Mouse (Mus musculus) intestine, embryonic 16.5 days (tissue): ENCODE data around the gene Cela3a. TPM values are rescaled to one million over a fixed set of nuclear protein-coding genes. Genes with fewer than 3 reads are reported as not detected.
A peak's percentile ranks its signal among the peaks of the same experiment; 100 is the strongest.
"Not testable (repeated sequence)": the region's sequence is repeated elsewhere in the genome, so short reads cannot be mapped to it uniquely, and the experiment has no call there.

ENCODE experiments used
- ATAC-seq: fragments of 200-750 bp; cut with Nextera tagmentation; 2 replicates; pipeline ENCODE4 v1.8.0; 2017; ENCODE audit warnings: moderate TSS enrichment, moderate library complexity
- H3K27ac ChIP-seq: fragments of 300-500 bp; sonication (generic); 2 replicates; pipeline ENCODE4 v1.5.1; 2014; ENCODE audit warnings: mild to moderate bottlenecking, low read length
- H3K27me3 ChIP-seq: fragments of 300-500 bp; sonication (generic); replicated peaks from 2 replicates; pipeline ENCODE4 v1.6.1; 2014; ENCODE audit warnings: low read length, control low read depth, mixed read lengths; ENCODE audit not compliant: control insufficient read depth, insufficient read depth
- H3K36me3 ChIP-seq: fragments of 300-500 bp; sonication (generic); 2 replicates; pipeline ENCODE4 v1.6.1; 2014; ENCODE audit warnings: low read length, control low read depth; ENCODE audit not compliant: control insufficient read depth, insufficient read depth
- H3K4me1 ChIP-seq: fragments of 300-500 bp; sonication (generic); 2 replicates; pipeline ENCODE4 v1.6.1; 2014; ENCODE audit warnings: low read length, control low read depth, mixed read lengths; ENCODE audit not compliant: control insufficient read depth, insufficient read depth
- H3K4me2 ChIP-seq: fragments of 300-500 bp; sonication (generic); 2 replicates; pipeline ENCODE4 v1.6.1; 2014; ENCODE audit warnings: low read depth, low read length, control low read depth
- H3K4me3 ChIP-seq: fragments of 300-500 bp; sonication (generic); 2 replicates; pipeline ENCODE4 v1.5.1; 2014; ENCODE audit warnings: mild to moderate bottlenecking, low read length
- H3K9ac ChIP-seq: fragments of 300-500 bp; sonication (generic); 2 replicates; pipeline ENCODE4 v1.6.1; 2014; ENCODE audit warnings: low read depth, low read length
- H3K9me3 ChIP-seq: fragments of 300-500 bp; sonication (generic); 2 replicates; pipeline ENCODE4 v1.6.1; 2016; ENCODE audit warnings: low read length, control low read depth; ENCODE audit not compliant: control insufficient read depth
- WGBS: fragments of 180-500 bp; shearing (Covaris S2); extraction: QIAGEN DNeasy Blood & Tissue Kit; methylation state at CpG from one replicate; pipeline ENCODE4 v1.1.7; 2014; 5-methylcytosine and 5-hydroxymethylcytosine counted together
- polyA plus RNA-seq: library from polyadenylated mRNA; unstranded; fragments of >200 nt; fragmentation: Nextera tagmentation; extraction: Ambion mirVana; gene quantifications from 2 replicates; pipeline ENCODE4 v1.2.1, GENCODE M21; 2015

Gene Cela3a
- polyA plus RNA-seq, 1 experiment from 2014 or later, result 0.26 TPM

DNA sequence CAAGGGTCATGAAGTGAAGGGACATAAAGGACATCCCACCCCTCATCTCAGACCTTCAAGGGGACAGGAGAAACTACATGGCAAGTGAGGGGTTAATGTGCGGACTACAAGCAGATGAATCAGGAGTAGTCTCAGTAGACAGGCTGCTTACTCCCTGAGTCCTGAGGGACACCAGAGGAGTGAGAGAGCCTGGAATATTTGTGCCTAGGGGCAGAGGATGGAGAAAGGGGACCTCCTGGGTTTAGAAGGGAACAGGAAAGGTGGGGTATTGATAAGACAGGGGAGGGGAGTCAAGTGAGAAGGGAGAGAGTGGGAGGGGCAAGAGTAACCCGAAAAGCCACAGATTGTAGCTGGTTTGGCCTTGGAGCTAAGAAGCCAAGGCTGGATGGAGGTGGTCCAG lies 39.0 kb upstream of the Cela3a start:
- Histone ChIP-seq H3K9ac (no peak overlapping the region), H3K4me2 (no peak overlapping the region), H3K4me1 (peaks cover 10% of the 10 kb centered on the region), H3K27me3 (no peaks in the 10 kb centered on the region), H3K4me3 (no peak overlapping the region), H3K9me3 (no peaks in the 10 kb centered on the region), H3K36me3 (no peaks in the 10 kb centered on the region), H3K27ac (peak overlapping the region; percentile 33; the same call in 1 of the 2 replicates)
- WGBS, result 32% methylated on average over 2 of the region's 2 CpGs
- peak; percentile 25; the same call in 1 of the 2 replicates for ATAC-seq

GRCm38 (mm10) chr4:137448197-137448596 lies 38.6 kb upstream of the Cela3a start:
- Histone ChIP-seq H3K9ac (no peak overlapping the region), H3K27me3 (no peaks in the 10 kb centered on the region), H3K9me3 (no peaks in the 10 kb centered on the region), H3K36me3 (no peaks in the 10 kb centered on the region), H3K4me3 (no peak overlapping the region), H3K4me2 (no peak overlapping the region), H3K27ac (peak overlapping the region; percentile 41), H3K4me1 (peaks cover 10% of the 10 kb centered on the region)
- WGBS, result 36% methylated on average over 6 of the region's 6 CpGs
- ATAC-seq, result peak; percentile 45; the same call in 1 of the 2 replicates

DNA sequence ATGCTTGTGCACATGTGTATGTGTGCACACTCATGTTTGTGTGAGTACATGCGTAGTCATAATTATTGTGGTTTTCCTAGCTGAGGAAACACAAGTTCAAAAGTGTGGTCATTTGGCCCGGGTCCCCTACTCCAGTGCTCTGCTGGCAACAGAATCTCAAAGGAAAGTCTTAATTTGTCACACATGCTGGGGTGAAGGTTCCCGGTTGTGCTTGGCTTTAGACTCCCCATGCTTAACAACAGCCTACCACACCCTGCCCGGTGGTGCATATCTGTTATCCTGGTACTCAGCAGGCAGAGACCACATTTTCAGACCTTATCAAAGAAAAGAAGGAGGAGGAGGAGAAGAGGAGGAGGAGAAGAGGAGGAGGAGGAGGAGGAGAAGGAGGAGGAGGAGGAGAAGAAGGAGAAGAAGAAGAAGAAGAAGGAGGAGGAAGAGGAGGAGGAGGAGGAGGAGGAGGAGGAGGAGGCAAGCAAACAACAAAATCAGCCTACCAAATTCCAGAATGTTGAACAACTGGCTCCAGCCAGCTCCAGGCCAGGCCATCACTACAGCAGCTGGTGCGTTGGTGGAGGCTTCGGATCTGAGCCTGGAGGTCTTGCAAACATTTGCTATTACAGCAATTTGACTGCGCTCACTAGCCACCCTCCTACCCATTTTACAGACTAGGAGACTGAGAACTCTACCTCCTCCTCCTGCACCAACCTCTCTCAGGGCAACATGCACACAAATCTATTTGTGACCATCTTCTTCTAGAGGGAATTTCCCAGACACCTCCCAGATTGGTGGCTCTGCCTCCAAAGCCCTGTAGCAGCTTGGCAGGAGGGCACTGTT lies 38.0 kb upstream of the Cela3a start:
- Histone ChIP-seq H3K27me3 (no peaks in the 10 kb centered on the region), H3K27ac (peak overlapping the region; percentile 41), H3K4me3 (no peak overlapping the region), H3K36me3 (no peaks in the 10 kb centered on the region), H3K4me1 (peaks cover 10% of the 10 kb centered on the region), H3K9ac (no peak overlapping the region), H3K9me3 (no peaks in the 10 kb centered on the region), H3K4me2 (no peak overlapping the region)
- no peak for ATAC-seq
- 61% methylated on average over 7 of the region's 7 CpGs for WGBS

DNA sequence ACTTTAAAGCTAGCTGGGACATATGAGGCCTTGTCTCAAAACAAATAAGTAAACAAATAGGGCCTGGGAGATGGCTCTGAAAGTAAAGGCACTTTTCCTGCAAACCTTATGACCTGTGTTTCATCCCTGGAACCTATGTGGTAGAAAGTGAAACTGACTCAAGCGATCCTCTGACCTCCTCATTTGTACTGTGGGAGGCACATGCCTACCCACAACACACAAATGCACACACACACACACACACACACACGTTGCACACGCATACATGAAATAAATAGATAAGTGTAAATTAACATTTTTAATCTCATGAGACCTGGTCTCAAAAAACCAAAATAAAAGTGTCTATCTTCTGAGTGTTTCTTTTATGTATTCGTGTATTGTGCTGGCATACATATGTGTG lies 36.3 kb upstream of the Cela3a start:
- no peak overlapping the region for H3K4me2 ChIP-seq
- peaks cover 10% of the 10 kb centered on the region for H3K4me1 ChIP-seq
- no peak overlapping the region for H3K4me3 ChIP-seq
- H3K9ac ChIP-seq, result no peak overlapping the region
- ATAC-seq, result no peak
- no peak overlapping the region for H3K27ac ChIP-seq
- no peaks in the 10 kb centered on the region for H3K9me3 ChIP-seq
- 93% methylated on average over 4 of the region's 4 CpGs for WGBS
- no peaks in the 10 kb centered on the region for H3K36me3 ChIP-seq
- no peaks in the 10 kb centered on the region for H3K27me3 ChIP-seq

- ATAC-seq, result no peak
- 13% methylated on average over 5 of the region's 5 CpGs for WGBS
- H3K4me2 ChIP-seq, result 0 out of 2 replicates have a peak overlapping the region, but pooled peaks have one; percentile 25
Measured at GRCm38 (mm10) chr4:137443625-137444024, 34.0 kb upstream of the Cela3a start.

DNA sequence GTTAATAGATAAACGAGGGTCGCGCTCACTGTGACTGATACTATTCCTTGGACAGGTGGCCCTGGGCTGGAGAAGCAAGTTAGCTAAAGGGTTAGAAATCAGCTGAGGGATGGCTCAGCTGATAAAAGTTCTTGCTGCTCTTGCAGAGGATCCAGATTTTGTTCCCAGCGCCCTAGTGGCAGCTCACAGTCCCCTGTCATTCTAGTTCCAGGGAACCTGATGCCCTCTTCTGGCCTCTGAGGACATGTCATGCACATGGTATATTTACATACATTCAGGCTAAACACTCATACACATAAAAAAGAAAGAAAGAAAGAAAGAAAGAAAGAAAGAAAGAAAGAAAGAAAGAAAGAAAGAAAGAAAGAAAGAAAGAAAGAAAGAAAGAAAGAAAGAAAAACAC lies 31.7 kb upstream of the Cela3a start:
- H3K27ac ChIP-seq, result no peak overlapping the region
- H3K4me3 ChIP-seq, result no peak overlapping the region
- H3K27me3 ChIP-seq, result no peaks in the 10 kb centered on the region
- no peaks in the 10 kb centered on the region for H3K9me3 ChIP-seq
- H3K36me3 ChIP-seq, result no peaks in the 10 kb centered on the region
- no peak overlapping the region for H3K4me2 ChIP-seq
- no peak for ATAC-seq
- WGBS, result 78% methylated on average over 4 of the region's 4 CpGs
- H3K4me1 ChIP-seq, result peaks cover 2% of the 10 kb centered on the region; the same call in 1 of the 2 replicates
- no peak overlapping the region for H3K9ac ChIP-seq

More at GRCm38 (mm10) chr4:137443625-137444024, 34.0 kb upstream of the Cela3a start:
- Histone ChIP-seq H3K27me3 (no peaks in the 10 kb centered on the region), H3K27ac (no peak overlapping the region), H3K4me3 (no peak overlapping the region), H3K9ac (no peak overlapping the region), H3K36me3 (no peaks in the 10 kb centered on the region), H3K4me1 (peaks cover 4% of the 10 kb centered on the region), H3K9me3 (no peaks in the 10 kb centered on the region)

DNA sequence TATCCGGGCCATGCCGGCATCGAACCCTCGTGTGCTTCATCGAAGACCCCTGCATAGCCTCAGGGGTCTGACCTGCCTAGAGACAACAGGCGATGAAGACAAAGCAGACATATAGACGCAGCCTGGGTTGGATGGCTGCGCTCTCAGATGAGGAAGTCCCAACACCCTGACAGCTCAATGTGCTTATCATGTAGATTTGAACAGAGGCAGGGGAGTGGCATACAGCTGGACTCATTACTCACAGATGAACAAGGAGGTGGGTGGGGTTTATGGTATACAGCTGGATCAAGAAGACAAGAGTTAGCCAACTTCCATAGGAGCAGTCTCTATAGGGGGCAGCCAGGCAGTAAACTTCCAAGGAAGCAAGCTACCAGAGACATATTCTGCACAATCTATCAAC lies 29.3 kb upstream of the Cela3a start:
- Histone ChIP-seq H3K4me3 (no peak overlapping the region), H3K27me3 (no peaks in the 10 kb centered on the region), H3K27ac (no peak overlapping the region), H3K4me2 (no peak overlapping the region), H3K9ac (no peak overlapping the region), H3K36me3 (no peaks in the 10 kb centered on the region), H3K9me3 (no peaks in the 10 kb centered on the region), H3K4me1 (peaks cover 2% of the 10 kb centered on the region; the same call in 1 of the 2 replicates)
- ATAC-seq, result peak; percentile 59
- 82% methylated on average over 8 of the region's 8 CpGs for WGBS

DNA sequence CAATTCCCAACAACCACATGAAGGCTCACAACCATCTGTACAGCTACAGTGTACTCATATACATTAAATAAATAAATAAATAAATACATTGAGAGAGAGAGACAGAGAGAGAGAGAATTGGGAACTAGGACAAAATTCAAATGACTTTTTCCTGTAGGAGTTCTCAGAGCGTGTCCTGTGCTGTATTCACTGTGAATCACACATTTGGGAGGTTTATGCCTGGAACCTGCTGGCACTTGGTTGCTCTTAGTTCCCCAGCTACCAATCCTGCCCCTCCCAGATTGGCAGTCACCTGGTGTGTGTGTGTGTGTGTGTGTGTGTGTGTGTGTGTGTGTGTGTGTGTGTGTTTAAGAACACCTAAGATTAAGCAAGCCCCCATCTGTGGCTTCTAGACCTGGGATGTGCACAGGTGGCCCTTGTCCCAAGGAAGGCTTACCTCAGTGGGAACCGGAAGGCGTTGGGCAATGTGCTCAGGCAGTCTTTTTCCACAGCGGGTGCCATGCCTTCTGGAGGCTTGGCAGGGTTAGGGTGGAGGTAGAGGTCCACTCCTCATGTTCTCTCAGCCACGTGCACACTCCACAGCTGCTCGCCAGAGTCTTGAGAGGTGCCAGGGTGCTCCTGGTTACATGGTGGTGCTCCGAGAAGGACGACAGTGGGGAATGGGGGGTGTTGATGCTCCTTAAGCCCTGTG lies 27.5 kb upstream of the Cela3a start:
- no peak overlapping the region for H3K4me3 ChIP-seq
- H3K27me3 ChIP-seq, result no peaks in the 10 kb centered on the region
- H3K4me1 ChIP-seq, result no peaks in the 10 kb centered on the region
- peak; percentile 23; the same call in 1 of the 2 replicates for ATAC-seq
- H3K4me2 ChIP-seq, result no peak overlapping the region
- no peak overlapping the region for H3K27ac ChIP-seq
- no peak overlapping the region for H3K9ac ChIP-seq
- 85% methylated on average over 8 of the region's 8 CpGs for WGBS
- H3K9me3 ChIP-seq, result no peaks in the 10 kb centered on the region
- no peaks in the 10 kb centered on the region for H3K36me3 ChIP-seq

- not testable (repeated sequence) for H3K27me3 ChIP-seq, H3K9ac ChIP-seq, H3K4me1 ChIP-seq, H3K27ac ChIP-seq, H3K4me2 ChIP-seq, H3K9me3 ChIP-seq, H3K4me3 ChIP-seq, H3K36me3 ChIP-seq
- 60% methylated on average over 10 of the region's 10 CpGs for WGBS
- ATAC-seq, result peak; percentile 66
Measured at GRCm38 (mm10) chr4:137432700-137433550, 23.3 kb upstream of the Cela3a start.
